Mouse (Mus musculus) lung, adult 10 weeks (tissue): ENCODE measurements around the gene Limd1. TPM values are rescaled to one million over a fixed set of nuclear protein-coding genes. Genes with fewer than 3 reads are reported as not detected.

Experiments used
- polyA plus RNA-seq: library from polyadenylated mRNA; stranded (reverse); fragments of 350-450 nt; fragmentation: Illumina TruSeq; extraction: RNeasy Lipid Tissue Mini Kit (QIAGEN cat#74804); gene quantifications from one replicate; pipeline ENCODE4 v1.2.3, GENCODE M21; 2014; ENCODE audit warnings: low read depth, low replicate concordance; ENCODE audit not compliant: insufficient read depth

The Limd1 gene
- polyA plus RNA-seq = 18.0 TPM

DNA sequence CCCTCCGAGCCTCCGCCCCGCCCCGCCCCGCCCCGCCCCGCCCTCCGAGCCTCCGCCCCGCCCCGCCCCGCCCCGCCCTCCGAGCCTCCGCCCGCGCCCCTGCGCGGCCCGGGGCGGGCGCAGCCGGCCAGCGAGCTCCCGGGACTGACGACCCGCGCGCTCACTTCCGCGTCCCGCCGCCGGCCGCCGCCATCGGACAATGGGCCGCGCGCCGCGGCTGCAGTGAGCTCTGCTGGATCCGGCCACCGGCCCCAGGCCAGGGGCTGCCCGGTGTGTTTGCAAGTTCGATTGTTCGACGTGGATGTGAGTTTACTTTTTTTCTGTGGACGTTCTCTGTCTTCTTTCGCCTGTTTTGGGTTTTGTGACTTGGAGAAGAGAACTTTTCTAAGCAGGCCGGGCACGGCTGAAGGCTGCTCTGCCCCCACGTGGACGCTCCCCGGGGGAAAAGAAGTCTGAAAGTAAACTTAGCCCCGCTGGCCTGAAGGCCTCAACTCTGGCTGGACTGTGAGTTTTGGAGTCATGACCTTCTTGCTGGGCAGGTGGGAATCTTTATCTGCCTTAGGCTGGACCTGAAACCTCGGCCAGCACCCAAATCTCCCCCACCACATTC lies at the start of gene Limd1:
TSS of gene Limd1 (plus strand) at position 121 of the 610 bp plus-strand sequence.

DNA sequence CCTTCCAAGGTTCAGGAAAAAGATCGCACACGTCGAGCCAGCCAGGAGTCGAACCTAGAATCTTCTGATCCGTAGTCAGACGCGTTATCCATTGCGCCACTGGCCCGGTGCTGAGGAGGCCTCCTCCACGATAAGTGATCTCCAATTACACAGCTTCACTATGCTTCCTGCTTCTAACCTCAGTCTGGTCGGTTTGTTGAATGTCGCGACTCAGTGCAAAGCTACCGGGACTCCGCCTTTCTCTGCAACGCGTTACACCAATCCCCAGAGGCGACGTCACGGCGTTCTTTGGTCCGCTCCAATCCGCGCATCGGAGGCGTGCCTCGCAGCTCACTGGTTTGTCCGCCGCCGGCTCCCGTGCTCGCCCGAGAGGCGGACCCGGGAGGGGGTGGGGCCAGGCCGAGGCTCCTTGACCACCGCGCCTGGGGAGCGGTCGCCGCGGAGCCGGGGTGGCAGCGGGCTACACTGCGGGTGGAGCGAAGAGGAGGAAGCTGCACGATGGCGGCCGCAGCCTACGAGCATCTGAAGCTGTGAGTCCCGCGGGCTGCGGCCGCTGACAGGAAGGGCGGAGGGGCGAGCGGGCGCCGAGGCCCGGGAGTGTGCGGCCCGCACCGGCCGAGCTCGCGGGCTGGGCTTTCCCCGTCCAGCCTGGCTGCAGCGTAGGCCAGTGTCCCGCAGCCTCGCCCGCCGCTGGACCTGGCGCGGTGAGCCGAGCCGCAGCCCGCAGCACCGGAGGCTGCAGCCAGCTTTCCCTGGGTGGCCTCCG lies 51.1 kb downstream of the Limd1 start, which contains the start of gene Sacm1l:
TSS of gene Sacm1l (plus strand) at position 368 of the 766 bp plus-strand sequence.

Other genes with a start within 250 kb of the Limd1 start
- gene Tmem158, start 217.9 kb upstream of the Limd1 start, polyA plus RNA-seq = 3.8 TPM
- gene Lars2, start 111.8 kb upstream of the Limd1 start, polyA plus RNA-seq = 476 TPM
- gene Sacm1l, start 51.1 kb downstream of the Limd1 start, polyA plus RNA-seq = 24.3 TPM
- not detected for gene Slc6a20b, start 153.9 kb downstream of the Limd1 start, polyA plus RNA-seq
- 1.1 TPM for gene Ccr9, start 199.7 kb downstream of the Limd1 start, polyA plus RNA-seq
- gene Slc6a20a, start 200.2 kb downstream of the Limd1 start, polyA plus RNA-seq = 1.4 TPM
- gene Lztfl1, start 239.0 kb downstream of the Limd1 start, polyA plus RNA-seq = 17.2 TPM